Mouse (Mus musculus): ENCODE results near the gene Clec10a. TPM values are rescaled to one million over a fixed set of nuclear protein-coding genes. Genes with fewer than 3 reads are reported as not detected.
A peak's percentile ranks its signal among the peaks of the same experiment; 100 is the strongest.
"Not testable (repeated sequence)": the region's sequence is repeated elsewhere in the genome, so short reads cannot be mapped to it uniquely, and the experiment has no call there.

Gene Clec10a
- polyA plus RNA-seq, 1 experiment from 2014 or later = 1.4 TPM

DNA sequence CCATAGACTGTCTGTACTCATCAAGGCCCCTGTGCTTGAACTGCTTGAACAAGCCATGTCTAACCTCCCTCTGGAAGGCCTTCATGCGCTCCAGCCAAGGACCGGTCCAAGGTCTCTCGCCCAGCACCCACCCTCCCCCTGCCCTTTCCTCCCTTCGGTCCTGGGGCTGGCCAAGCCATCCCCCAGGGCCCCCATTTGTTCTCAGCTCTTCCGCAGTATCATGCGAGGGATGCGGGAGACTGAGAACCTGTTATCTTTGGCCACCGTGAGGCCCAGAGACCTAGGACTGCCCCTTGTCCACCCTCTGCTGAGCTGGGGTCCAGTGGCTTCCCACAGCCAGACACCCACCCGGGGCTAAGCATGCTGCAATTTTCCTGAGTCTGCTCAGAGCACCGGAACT is 16.8 kb upstream of the Clec10a start:
- H3K9me3 ChIP-seq (ENCODE audit: control insufficient read depth, low read length) = no peaks in the 10 kb centered on the region
- no peak overlapping the region for H3K9ac ChIP-seq (ENCODE audit: low read length)
- WGBS = 83% methylated on average over 10 of the region's 10 CpGs
- H3K27me3 ChIP-seq (ENCODE audit: control insufficient read depth, insufficient read depth, low read length) = no peaks in the 10 kb centered on the region
- no peak overlapping the region for H3K27ac ChIP-seq (replicated peaks)
- no peak overlapping the region for H3K4me2 ChIP-seq (replicated peaks; ENCODE audit: low read depth)
- H3K4me1 ChIP-seq (replicated peaks; ENCODE audit: control insufficient read depth, insufficient read depth) = no peaks in the 10 kb centered on the region
- ATAC-seq (ENCODE audit: low FRiP score, low TSS enrichment) (no peak), DNase-seq (ENCODE audit: low spot score) (no peak)
- H3K4me3 ChIP-seq (ENCODE audit: low read depth, low read length) = no peak overlapping the region
- TF ChIP-seq EP300 (optimal IDR thresholded peaks at IDR 0.05) (no peak), CTCF (IDR thresholded peaks at IDR 0.05; ENCODE audit: low read depth) (no peak)
- no peaks in the 10 kb centered on the region for H3K36me3 ChIP-seq (ENCODE audit: control insufficient read depth, insufficient read depth, low read length)

DNA sequence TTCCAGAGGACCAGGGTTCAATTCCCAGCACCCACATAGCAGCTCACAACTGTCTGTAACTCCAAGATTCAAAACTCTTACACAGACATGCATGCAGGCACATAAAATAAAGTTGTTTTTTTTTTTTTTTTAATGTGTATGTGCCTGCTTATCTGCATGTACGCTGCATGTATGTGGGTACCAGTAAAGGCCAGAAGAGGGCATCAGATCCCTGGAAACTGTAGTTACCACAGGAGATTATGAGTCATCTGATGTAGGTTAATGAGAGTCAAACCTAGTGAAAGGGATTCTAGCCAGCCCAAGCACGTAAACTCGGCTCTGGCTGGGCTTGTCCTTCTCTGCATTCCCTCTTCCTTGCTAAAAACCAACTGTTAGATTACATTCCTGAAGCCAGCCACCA is 4.9 kb upstream of the Clec10a start:
- H3K9me3 ChIP-seq (ENCODE audit: control insufficient read depth, low read length) = no peaks in the 10 kb centered on the region
- no peak overlapping the region for H3K4me3 ChIP-seq (ENCODE audit: low read depth, low read length)
- no peak overlapping the region for H3K27ac ChIP-seq (replicated peaks)
- TF ChIP-seq EP300 (optimal IDR thresholded peaks at IDR 0.05) = no peak
- peak; percentile 70 for TF ChIP-seq CTCF (IDR thresholded peaks at IDR 0.05; ENCODE audit: low read depth)
- no peak for DNase-seq (ENCODE audit: low spot score)
- no peaks in the 10 kb centered on the region for H3K36me3 ChIP-seq (ENCODE audit: control insufficient read depth, insufficient read depth, low read length)
- ATAC-seq (ENCODE audit: low FRiP score, low TSS enrichment) = no peak
- H3K27me3 ChIP-seq (ENCODE audit: control insufficient read depth, insufficient read depth, low read length) = no peaks in the 10 kb centered on the region
- 40% methylated on average over 3 of the region's 3 CpGs for WGBS
- H3K4me1 ChIP-seq (replicated peaks; ENCODE audit: control insufficient read depth, insufficient read depth) = no peaks in the 10 kb centered on the region
- H3K9ac ChIP-seq (ENCODE audit: low read length) = no peak overlapping the region
- H3K4me2 ChIP-seq (replicated peaks; ENCODE audit: low read depth) = no peak overlapping the region

DNA sequence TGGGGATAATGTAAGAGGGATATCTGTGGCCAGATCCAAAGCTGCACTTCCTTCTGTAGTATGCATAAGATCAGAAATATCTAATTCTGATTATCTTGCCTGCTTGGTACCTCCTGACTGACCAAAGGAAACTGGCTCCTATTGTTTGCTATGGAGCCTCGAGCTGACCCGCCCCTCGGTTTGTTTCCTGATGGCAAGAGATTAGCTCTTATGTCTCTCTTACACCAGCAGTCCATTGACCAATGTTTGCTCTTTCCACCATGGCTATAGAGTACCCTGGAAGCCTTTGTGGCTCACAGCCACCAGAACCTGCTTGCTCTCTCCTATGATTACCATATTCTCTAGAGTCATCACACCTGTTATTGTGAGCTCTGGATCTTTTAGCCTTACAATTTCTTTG is 6.3 kb downstream of the Clec10a start:
- TF ChIP-seq EP300 (optimal IDR thresholded peaks at IDR 0.05) (no peak), CTCF (IDR thresholded peaks at IDR 0.05; ENCODE audit: low read depth) (no peak)
- Histone ChIP-seq H3K4me1 (replicated peaks; ENCODE audit: control insufficient read depth, insufficient read depth) (no peaks in the 10 kb centered on the region), H3K36me3 (ENCODE audit: control insufficient read depth, insufficient read depth, low read length) (no peaks in the 10 kb centered on the region), H3K27me3 (ENCODE audit: control insufficient read depth, insufficient read depth, low read length) (no peaks in the 10 kb centered on the region), H3K27ac (replicated peaks) (no peak overlapping the region), H3K9me3 (ENCODE audit: control insufficient read depth, low read length) (no peaks in the 10 kb centered on the region), H3K4me3 (ENCODE audit: low read depth, low read length) (no peak overlapping the region), H3K9ac (ENCODE audit: low read length) (no peak overlapping the region), H3K4me2 (replicated peaks; ENCODE audit: low read depth) (no peak overlapping the region)
- no peak for ATAC-seq (ENCODE audit: low FRiP score, low TSS enrichment)
- peak; percentile 32 for DNase-seq (ENCODE audit: low spot score)
- 29% methylated on average over 3 of the region's 3 CpGs for WGBS

DNA sequence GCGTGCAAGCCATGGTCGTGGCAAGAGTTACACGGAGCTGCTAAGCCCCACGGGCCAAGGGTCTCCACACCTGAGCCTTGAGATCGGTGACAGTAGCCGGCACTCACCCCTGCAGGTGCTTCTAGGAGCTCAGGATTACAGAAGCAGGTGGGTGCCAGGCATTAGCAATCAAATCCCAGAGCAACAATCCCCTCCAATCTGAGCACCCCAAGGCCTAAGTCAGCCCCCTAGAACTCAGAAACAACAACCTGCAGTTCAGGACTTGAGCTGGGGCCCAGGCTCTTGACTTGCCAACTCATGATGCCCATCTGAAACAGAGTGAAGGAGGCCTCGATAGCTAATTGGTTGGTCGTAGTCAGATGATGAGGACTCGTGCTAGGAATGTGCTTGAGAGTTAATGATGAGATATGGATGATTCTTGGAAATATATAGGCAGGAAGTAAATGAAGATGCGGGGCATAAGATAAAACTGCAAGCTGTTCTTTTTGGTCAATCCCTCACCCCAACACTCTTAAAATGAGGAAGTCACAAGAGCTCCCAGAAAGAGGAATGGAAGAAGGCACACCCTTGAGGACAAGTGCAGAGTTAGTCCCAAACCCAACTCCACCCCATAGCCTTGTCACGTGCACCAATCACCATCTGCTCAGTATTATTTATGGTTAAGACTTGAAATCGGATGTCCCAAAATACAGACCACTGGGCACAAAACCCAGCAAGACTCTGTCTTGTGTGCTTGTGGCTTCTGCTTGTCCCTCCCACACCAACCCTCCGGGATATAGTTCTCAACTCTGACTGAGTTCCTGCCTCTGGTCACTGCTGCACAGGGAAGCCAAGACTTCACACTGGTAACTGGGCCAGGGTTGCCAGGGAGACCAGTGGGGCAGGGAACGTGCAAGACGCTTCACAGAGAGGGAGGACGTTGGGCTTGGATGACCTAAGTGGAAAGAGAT is 10.2 kb downstream of the Clec10a start:
- Histone ChIP-seq H3K9me3 (ENCODE audit: control insufficient read depth, low read length) (no peaks in the 10 kb centered on the region), H3K4me3 (ENCODE audit: low read depth, low read length) (no peak overlapping the region), H3K9ac (ENCODE audit: low read length) (no peak overlapping the region), H3K27me3 (ENCODE audit: control insufficient read depth, insufficient read depth, low read length) (no peaks in the 10 kb centered on the region), H3K27ac (replicated peaks) (no peak overlapping the region), H3K4me1 (replicated peaks; ENCODE audit: control insufficient read depth, insufficient read depth) (no peaks in the 10 kb centered on the region), H3K4me2 (replicated peaks; ENCODE audit: low read depth) (no peak overlapping the region), H3K36me3 (ENCODE audit: control insufficient read depth, insufficient read depth, low read length) (no peaks in the 10 kb centered on the region)
- DNase-seq (ENCODE audit: low spot score) = no peak
- no peak for ATAC-seq (ENCODE audit: low FRiP score, low TSS enrichment)
- TF ChIP-seq EP300 (optimal IDR thresholded peaks at IDR 0.05) = no peak
- TF ChIP-seq CTCF (IDR thresholded peaks at IDR 0.05; ENCODE audit: low read depth) = no peak
- WGBS = 74% methylated on average over 16 of the region's 16 CpGs

DNA sequence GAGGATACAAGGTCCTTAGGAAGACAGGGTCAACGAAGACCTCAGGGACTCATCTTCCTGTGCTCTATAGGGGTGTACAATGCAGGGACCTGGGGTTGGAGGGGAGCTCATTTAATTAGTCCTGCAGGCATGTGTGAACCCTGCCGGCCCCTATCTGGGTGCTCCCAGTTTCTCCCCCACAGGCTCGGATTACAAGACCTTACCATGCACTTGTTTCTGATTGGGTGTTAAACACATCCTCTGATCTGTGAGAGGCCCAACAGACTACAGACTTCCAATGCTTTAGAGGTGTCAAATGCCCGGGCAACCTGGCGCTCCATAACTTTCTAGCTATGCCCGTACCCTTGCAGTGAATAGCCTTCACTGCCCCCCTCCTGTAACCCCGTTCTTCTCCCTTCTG is 12.1 kb downstream of the Clec10a start:
- no peaks in the 10 kb centered on the region for H3K27me3 ChIP-seq (ENCODE audit: control insufficient read depth, insufficient read depth, low read length)
- no peak for DNase-seq (ENCODE audit: low spot score)
- no peaks in the 10 kb centered on the region for H3K4me1 ChIP-seq (replicated peaks; ENCODE audit: control insufficient read depth, insufficient read depth)
- no peak overlapping the region for H3K4me2 ChIP-seq (replicated peaks; ENCODE audit: low read depth)
- WGBS = 55% methylated on average over 7 of the region's 7 CpGs
- H3K36me3 ChIP-seq (ENCODE audit: control insufficient read depth, insufficient read depth, low read length) = no peaks in the 10 kb centered on the region
- ATAC-seq (ENCODE audit: low FRiP score, low TSS enrichment) = no peak
- H3K4me3 ChIP-seq (ENCODE audit: low read depth, low read length) = no peak overlapping the region
- H3K9ac ChIP-seq (ENCODE audit: low read length) = no peak overlapping the region
- H3K9me3 ChIP-seq (ENCODE audit: control insufficient read depth, low read length) = no peaks in the 10 kb centered on the region
- no peak overlapping the region for H3K27ac ChIP-seq (replicated peaks)
- TF ChIP-seq CTCF (IDR thresholded peaks at IDR 0.05; ENCODE audit: low read depth) = no peak
- no peak for TF ChIP-seq EP300 (optimal IDR thresholded peaks at IDR 0.05)

DNA sequence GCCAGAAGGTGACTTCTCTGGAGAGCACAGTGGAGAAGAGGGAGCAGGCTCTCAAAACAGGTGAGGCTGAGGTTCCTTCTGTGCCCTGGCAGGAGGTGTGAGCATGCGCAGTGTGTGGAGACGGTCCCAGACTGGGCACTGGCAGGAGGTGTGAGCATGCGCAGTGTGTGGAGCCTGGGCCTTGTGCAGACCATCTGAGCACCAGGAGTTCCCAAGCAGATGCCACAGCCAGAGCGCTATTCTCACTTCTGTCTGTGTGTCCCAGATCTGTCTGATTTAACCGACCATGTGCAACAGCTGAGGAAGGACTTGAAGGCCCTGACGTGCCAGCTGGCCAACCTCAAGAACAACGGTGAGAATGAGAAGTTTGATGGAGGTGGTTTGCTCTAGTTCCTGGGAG is 13.5 kb downstream of the Clec10a start:
- not testable (repeated sequence) for H3K27me3 ChIP-seq (ENCODE audit: control insufficient read depth, insufficient read depth, low read length); H3K4me3 ChIP-seq (ENCODE audit: low read depth, low read length); H3K4me2 ChIP-seq (replicated peaks; ENCODE audit: low read depth); H3K9me3 ChIP-seq (ENCODE audit: control insufficient read depth, low read length); H3K9ac ChIP-seq (ENCODE audit: low read length); H3K36me3 ChIP-seq (ENCODE audit: control insufficient read depth, insufficient read depth, low read length); H3K4me1 ChIP-seq (replicated peaks; ENCODE audit: control insufficient read depth, insufficient read depth); DNase-seq (ENCODE audit: low spot score); H3K27ac ChIP-seq (replicated peaks); ATAC-seq (ENCODE audit: low FRiP score, low TSS enrichment)
- WGBS = 82% methylated on average over 6 of the region's 7 CpGs

Measured in stomach, postnatal 0 days (tissue).